Mouse (Mus musculus) G1E (cell line): ENCODE measurements around the gene Crtc1.

Experiments used
- CTCF ChIP-seq: IDR thresholded peaks from 2 replicates; pipeline ENCODE4 v1.5.1; 2012; ENCODE audit warnings: low read depth, low read length, inconsistent platforms, mixed read lengths
- GATA1 ChIP-seq: IDR thresholded peaks from 2 replicates; pipeline ENCODE4 v1.6.1; 2012; ENCODE audit warnings: borderline replicate concordance, low read length, inconsistent platforms, mixed read lengths
- POLR2AphosphoS5 ChIP-seq: IDR thresholded peaks from 2 replicates; pipeline ENCODE4 v1.6.1; 2012; ENCODE audit warnings: low read depth, low read length, inconsistent platforms; ENCODE audit not compliant: insufficient replicate concordance
- TAL1 ChIP-seq: conservative IDR thresholded peaks from 2 replicates; pipeline ENCODE4 v1.6.1; 2012; ENCODE audit warnings: low read depth, low read length, inconsistent platforms, mixed read lengths

DNA sequence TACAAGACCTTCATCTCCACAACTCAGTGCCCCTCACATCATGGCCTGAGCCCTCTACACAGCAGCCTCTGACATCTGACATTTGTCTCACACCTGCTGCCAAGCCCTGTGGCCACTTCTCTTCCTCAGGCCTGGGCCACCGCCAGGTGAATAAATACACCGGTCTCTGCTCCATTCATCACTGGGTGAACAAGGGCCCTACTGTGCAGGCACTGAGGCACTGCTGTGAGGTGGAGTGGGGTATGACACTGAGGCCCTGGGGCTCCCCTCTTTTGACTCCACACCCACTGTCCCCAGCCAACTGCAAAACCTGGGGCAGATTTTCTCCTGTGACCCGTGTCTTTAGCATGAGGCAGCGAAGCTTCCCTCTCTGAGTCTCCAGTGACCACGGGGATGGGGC is 72.8 kb downstream of the Crtc1 start:
- TF ChIP-seq CTCF, result no peak
- TF ChIP-seq GATA1, result no peak
- TF ChIP-seq POLR2AphosphoS5, result no peak
- no peak for TF ChIP-seq TAL1
